Mouse (Mus musculus): Measurements from ENCODE around the gene Wnt10b.

Wnt10b gene

DNA sequence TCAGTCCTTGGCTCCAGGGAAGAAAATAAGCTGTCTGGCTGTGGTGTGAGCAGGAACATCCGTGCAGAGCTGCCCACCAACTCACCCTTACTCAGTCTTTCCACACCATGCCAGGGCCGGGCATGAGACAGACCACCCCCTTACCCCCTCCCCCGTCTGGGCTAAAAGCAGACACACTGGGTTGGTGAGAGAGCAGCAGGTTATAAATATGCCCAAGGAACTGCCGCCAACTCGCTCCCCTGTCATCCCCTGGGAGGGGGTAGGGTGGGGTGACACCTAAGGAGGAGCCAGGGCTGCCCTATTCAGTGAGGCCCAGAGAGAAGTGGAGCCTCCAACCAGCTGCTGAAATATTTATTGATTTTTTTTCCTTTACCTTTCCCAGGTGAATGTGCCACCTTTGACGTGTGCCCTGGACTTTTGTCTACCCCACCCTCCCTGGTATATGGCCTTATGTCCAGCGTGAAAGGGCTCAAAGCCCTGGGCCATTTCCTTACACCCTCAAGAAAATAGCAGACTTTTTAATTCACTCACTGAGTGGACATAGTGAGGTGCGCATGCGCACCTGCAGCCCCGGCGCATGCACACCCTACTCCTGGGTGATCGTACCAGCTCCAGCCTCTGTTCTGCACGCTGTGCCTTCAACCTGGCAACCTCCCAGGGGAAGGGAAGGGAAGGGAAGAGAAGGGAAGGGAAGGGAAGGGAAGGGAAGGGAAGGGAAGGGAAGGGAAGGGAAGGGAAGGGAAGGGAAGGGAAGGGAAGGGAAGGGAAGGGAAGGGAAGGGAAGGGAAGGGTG lies 19.0 kb upstream of the Wnt10b start:
- DNase-seq (ENCODE audit: low read depth, low spot score): no peak

DNA sequence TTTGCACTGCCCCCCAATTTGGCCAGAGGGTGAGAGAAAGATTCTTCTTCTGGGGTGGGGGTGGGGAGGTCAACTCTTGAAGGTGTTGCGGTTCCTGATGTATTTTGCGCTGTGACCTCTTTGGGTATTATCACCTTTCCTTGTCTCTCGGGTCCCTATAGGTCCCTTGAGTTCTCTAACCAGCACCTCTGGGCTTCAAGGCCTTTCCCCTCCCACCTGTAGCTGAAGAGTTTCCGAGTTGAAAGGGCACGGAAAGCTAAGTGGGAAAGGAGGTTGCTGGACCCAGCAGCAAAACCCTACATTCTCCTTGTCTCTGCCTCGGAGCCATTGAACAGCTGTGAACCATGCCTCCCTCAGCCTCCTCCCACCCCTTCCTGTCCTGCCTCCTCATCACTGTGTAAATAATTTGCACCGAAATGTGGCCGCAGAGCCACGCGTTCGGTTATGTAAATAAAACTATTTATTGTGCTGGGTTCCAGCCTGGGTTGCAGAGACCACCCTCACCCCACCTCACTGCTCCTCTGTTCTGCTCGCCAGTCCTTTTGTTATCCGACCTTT lies 15.3 kb upstream of the Wnt10b start:
- no peak for DNase-seq (ENCODE audit: low read depth, low spot score)

DNA sequence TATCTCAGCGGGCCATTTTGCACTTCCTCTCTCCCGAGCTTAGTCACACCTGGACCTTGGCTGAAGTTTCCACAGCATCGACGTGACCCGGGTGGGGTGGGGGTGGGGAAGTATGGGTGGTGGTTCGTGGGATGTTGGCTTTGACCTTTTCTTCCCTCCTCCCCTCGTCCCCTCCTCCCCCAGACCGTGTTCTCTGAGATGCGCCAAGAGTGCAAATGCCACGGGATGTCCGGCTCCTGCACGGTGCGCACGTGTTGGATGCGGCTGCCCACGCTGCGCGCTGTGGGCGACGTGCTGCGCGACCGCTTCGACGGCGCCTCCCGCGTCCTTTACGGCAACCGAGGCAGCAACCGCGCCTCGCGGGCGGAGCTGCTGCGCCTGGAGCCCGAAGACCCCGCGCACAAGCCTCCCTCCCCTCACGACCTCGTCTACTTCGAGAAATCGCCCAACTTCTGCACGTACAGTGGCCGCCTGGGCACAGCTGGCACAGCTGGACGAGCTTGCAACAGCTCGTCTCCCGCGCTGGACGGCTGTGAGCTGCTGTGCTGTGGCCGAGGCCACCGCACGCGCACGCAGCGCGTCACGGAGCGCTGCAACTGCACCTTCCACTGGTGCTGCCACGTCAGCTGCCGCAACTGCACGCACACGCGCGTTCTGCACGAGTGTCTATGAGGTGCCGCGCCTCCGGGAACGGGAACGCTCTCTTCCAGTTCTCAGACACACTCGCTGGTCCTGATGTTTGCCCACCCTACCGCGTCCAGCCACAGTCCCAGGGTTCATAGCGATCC lies 14.5 kb upstream of the Wnt10b start:
- no peak for DNase-seq (ENCODE audit: low read depth, low spot score)

DNA sequence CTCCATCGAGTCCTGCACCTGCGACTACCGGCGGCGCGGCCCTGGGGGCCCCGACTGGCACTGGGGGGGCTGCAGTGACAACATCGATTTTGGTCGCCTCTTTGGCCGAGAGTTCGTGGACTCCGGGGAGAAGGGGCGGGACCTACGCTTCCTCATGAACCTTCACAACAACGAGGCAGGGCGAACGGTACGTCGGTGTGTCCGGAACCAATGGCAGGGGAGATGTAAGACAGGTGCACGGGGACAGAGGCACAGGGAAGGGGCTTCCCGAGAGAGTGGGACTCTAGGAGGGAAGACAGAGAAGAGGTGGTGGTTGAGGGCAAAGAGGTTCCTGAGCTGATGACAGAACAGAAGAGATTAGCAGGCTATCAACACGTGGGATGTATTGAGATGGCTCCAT lies 13.8 kb upstream of the Wnt10b start:
- DNase-seq (ENCODE audit: low read depth, low spot score): no peak

DNA sequence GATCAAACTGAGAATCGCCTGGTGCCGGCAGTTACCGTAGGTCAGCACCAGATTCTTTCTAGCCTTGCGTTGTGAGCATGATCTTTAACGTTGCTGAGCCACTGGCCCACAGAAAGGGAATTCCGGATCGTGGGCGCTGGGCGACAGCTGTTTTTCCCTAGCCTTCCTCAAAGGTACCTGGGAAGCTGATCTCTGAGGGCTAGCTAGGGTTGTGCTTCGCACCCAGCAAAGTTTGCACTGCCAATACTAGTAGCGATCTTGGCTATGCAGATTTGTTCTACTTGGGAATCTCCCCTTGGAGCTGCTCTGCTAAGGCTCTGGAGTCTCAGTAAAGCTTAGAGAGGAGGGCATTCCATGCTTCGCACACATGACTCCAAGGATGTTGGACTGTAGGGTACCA lies 13.3 kb upstream of the Wnt10b start:
- DNase-seq (ENCODE audit: low read depth, low spot score): no peak

DNA sequence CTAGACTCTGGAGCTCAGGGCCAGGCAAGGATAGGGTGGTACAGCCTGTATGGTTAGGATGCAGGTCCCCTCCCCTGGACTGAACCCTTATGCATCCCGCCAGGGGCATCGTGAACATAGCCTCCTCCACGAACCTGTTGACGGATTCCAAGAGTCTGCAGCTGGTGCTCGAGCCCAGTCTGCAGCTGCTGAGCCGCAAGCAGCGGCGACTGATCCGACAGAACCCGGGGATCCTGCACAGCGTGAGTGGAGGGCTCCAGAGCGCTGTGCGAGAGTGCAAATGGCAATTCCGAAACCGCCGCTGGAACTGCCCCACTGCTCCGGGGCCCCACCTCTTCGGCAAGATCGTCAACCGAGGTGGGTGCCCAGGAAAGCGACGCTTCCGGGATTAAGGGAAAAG lies 12.8 kb upstream of the Wnt10b start:
- no peak for DNase-seq (ENCODE audit: low read depth, low spot score)

DNA sequence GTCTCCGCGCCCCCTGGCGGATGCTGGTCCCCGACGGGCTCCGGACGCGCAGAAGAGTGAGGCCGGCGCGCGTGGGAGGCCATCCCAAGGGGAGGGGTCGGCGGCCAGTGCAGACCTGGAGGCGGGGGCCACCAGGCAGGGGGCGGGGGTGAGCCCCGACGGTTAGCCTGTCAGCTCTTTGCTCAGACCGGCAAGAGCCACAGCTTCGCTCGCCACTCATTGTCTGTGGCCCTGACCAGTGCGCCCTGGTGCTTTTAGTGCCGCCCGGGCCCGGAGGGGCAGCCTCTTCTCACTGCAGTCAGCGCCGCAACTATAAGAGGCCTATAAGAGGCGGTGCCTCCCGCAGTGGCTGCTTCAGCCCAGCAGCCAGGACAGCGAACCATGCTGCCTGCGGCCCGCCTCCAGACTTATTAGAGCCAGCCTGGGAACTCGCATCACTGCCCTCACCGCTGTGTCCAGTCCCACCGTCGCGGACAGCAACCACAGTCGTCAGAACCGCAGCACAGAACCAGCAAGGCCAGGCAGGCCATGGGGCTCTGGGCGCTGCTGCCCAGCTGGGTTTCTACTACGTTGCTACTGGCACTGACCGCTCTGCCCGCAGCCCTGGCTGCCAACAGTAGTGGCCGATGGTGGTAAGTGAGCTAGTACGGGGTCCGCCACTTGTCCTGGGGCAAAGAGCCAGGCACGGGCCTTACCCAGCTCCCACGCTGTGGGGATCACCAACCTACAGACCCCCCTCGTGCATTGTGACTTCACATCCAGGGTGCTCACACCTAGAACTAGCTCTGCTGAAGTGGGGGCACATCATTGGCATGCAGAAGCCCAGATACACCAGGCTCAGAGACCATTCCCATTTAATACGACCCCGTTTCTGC lies 11.9 kb upstream of the Wnt10b start, which contains the start of gene Wnt1:
TSS of gene Wnt1 (plus strand) at position 197 of the 875 bp plus-strand sequence.
- no peak for DNase-seq (ENCODE audit: low read depth, low spot score)

DNA sequence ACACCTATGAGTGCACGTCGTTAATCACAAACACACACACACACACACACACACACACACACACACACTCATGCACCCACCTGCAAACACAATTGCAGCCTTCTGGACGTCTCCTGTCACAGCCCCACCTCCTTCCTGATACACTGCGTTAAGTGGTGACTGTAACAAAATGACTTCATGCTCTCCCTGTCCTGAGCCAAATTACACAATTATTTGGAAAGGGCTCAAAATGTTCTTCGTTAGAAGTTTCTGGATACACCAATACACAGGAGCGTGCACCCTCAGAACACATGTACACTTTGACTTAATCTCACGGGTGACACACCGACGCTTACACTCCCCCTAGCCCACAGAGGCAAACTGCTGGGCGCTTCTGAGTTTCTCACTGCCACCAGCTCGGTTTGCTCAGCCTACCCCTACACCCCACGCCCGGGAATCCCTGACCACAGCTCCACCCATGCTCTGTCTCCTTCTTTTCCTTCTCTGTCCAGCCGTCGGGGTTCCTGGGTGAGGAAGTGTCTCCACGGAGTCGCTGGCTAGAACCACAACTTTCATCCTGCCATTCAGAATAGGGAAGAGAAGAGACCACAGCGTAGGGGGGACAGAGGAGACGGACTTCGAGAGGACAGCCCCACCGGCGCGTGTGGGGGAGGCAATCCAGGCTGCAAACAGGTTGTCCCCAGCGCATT lies 11.2 kb upstream of the Wnt10b start:
- no peak for DNase-seq (ENCODE audit: low read depth, low spot score)

DNA sequence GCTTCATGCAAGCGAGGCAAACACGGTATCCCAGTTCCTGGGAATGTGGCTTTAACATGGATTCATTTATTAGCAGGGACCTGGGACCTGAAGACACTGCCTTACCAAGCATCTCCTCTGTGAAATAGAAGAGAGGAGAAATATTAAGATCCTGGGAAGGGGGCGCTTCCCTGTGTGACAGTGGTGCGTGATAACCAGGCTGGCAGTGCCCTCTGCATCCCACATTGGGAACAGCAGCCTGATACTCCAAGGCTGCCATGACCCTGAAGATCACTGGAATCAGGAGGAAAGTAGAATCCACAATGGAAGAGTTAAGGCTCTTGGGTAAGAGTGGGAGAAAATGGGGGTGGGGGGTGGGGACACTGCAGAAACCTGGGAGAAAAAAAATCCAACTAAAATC lies 10.0 kb upstream of the Wnt10b start:
- DNase-seq (ENCODE audit: low read depth, low spot score): no peak

DNA sequence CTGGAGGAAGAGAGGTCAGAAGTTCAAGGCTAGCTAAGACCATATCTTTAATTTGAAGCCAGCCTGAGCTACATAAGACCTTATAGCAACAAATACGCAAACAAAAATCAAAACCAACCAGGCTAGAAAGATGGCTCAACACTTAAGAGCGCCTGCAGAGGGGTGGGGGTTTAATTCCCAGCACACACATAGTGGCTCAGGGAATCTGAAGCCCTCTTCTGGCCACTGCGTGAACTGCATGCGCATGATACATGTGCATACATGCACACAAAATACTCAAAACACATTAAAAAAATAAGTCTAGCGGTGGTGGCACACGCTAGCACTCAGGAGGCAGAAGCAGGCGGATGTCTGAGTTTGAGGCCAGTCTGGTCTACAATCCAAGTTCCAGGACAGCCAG lies 7.8 kb upstream of the Wnt10b start:
- DNase-seq (ENCODE audit: low read depth, low spot score): peak; percentile 19

DNA sequence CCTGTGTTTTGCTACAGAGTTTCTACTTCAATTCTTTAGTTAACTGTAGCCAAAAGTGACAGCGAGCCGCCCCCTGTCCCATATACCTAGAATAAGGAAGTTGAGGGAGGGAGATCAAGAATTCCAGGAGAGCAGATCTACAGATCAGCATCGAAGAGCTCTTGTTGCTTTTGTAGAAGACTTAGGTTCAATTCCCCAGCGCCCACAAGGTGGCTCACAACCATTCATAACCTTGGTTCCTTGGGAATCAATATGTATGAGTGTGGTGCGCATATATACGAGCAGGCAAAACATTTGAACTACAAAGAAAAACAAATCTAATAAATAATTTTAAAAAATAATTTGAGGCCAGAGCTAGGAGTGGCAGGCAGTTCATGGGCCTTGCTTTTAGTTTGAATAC lies 3.2 kb upstream of the Wnt10b start:
- no peak for DNase-seq (ENCODE audit: low read depth, low spot score)

DNA sequence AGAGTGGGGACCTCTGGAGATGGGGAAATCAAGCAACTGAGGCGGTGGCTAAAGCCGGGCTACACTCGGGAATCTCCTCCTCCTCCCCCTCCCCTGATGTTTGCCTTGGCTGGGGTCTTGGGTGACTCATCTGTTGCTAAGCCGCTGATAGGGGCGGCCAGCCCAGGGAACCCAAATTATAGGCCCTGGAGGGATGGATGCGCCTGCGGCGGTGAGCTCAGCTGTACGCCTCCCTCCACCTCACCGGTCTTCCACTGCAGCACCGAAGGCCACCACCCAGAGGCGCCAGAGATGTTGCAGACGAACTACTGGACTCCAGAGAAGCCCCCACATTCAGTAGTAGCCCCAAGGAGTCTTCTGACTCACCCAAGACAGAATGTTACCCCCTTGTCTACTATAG lies 2.6 kb upstream of the Wnt10b start:
- DNase-seq (ENCODE audit: low read depth, low spot score): no peak

DNA sequence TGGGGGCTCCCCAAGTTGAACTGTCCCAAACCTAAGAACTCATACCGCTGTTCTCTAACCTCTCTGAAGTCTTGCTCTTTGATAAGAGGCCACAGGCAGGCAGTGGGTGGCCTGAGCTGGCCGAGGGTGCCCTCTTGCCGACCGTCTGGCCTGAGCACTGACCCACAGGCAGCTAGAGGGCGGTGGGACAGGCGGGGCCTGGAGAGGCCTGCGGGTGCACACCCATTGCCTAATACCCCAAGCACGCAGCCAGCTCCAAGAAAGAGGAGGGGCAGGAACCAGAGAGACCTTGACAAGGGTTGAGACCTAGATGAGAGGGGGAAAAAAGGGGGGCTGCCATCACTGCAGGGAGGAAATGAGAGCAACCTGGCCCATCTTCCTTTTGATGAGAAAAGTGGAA lies 2.1 kb upstream of the Wnt10b start:
- DNase-seq (ENCODE audit: low read depth, low spot score): no peak

DNA sequence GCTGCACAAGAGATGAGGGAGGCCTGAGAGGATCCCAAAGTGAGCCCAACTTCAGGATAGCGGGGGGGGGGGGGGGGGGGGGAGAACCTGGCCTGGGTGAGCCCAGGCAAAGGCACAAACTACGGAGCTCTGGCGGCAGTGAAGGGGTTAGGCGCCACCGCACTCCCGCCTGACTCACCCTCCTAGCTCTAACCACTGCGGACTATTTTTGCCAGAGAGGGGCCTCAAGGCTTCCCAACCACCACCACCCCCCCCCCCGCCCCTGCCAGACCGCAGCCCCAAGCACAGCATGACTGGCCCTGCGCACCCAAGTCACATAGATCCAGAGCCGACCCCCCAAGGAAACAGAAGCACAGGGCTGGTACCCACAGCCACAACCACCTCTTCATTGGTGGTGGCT lies 856 bp upstream of the Wnt10b start:
- no peak for DNase-seq (ENCODE audit: low read depth, low spot score)

DNA sequence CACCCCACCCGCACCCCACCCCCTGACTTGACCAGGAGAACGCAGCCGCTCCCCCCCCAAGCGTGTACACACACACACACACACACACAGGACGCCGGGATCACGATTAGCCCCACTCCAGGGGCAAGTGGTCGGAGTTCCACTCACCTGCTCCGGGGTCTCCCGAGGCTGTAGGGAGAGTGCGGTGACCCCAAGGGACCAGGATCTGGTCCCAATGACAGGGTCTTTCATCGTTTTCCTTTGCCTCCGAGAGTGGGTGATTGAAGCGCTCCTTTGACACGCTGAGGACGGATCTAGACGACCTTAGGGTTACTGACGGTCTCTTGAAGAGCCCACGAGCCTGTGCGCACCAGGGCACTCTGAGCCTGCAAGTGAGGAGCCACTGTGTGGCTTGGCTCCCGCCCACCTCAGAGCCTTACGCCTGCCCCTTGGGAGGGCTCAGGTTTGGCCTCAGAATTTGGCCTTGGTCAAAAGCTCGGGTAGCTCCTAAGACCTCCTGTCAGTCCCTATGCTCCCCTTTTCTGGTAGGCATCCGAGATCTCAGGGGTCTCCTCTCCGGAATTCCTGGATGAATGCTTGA lies 331 bp upstream of the Wnt10b start:
- DNase-seq (ENCODE audit: low read depth, low spot score): no peak

DNA sequence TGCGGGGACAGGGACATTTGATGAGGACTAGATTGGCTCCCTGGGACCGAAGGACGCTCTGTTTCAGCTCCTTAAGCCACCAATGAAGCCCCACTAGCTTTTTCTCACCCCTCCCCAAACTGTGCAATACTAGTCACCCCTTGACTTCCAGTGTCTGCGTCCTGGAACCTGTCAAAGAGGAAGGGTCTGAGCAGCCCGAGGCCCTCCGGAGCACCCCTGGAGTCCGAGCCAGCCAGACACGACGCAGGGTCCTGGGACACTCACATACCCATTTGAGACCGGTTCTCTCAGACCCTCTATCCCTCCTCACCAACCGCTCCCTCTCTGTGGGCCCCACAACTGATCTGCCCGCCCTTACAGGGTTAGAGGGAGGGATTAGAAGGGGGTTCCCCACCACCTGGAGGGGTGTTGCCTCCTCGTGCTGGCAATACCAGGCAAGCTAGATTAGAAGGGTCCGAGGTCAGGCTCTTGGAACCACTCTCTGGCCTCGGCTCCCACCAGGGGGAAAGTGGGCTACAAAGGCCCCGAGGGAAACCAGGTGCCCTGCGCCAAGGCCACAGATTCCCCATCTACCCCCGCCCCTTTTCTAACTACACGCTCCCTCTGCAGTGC lies 839 bp downstream of the Wnt10b start:
- no peak for DNase-seq (ENCODE audit: low read depth, low spot score)

DNA sequence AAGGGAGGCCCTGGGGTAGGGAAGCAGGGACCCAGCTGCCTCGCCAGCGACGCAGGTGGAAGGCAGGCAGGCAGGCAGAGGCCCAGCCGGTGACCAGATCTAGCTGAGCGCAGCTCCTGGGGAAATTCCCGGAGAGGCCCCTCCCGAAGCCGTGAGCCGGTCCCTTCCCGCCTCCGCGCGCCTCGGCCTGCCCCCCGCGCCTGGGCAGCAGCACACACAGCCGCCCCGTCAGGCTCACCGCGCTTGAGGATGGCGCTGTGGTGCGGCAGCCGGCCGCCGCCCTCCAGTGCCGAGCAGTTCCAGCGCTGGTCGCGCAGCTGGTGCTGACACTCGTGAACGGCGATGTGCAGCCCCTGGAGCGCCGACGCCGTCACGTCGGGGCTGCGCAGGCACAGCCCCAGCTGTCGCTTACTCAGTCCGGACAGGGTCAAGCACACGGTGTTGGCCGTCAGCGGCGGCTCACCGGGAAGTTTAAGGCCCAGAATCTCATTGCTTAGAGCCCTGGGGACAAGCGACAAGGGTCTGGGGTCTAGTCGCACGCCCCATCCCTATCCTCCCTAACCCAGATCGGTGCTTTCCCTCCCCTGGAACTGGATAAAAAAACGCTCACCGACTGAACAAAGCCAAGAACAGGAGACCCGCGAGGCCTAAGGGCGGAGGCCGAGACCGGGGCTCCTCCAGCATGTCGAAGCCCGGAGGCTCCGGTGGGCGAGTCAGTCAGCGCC lies 1.5 kb downstream of the Wnt10b start:
- DNase-seq (ENCODE audit: low read depth, low spot score): no peak

DNA sequence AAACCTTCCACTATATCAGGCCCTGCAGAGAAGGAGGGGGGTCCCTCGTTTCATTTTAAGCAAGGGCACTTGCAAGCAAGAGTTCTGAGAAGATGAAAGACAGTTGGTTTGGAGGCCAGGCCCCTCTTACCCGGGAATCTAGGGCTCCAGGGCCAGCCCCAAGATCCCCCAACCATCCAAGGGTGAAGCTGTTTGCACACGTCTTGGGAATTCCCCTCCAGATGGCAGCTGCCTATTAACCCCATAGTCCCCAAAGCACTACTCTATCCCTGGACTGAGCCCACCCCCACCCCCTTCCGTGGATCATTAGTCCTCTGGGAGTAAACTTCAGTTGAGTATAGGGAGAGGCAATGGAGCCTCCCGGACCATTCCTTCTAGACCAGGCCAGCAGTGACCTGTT lies 2.4 kb downstream of the Wnt10b start:
- DNase-seq (ENCODE audit: low read depth, low spot score): no peak

DNA sequence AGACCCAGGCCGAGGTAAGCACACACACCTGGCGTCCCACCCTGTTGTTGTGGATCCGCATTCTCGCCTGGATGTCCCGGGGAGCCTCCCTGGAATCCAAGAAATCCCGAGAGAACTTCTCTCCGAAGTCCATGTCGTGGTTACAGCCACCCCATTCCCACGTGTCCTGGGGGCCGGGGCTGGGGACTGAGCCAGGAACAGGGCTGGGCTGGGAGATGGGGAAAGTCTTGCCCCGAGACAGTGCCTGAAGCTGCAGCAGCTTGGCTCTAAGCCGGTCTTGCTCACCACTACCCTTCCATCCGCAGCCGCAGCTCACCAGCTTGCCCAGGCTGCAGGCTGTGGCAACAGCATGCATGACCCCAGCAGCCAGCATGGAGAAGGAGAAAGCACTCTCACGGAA lies 3.9 kb downstream of the Wnt10b start:
- DNase-seq (ENCODE audit: low read depth, low spot score): no peak
